Mouse (Mus musculus) gastrocnemius, postnatal 25 days (tissue): ENCODE measurements around the gene Fam83b. TPM values are rescaled to one million over a fixed set of nuclear protein-coding genes. Genes with fewer than 3 reads are reported as not detected.

Source experiments
- DNase-seq: peaks from one replicate; pipeline ENCODE4 v3.0.0; 2022
- long read RNA-seq, 2 experiments: library from polyadenylated mRNA; stranded (forward); transcript quantifications; one replicate each; pipeline ENCODE4 v2.0.0; 2021
- total RNA-seq, 2 experiments: library from RNA; stranded (reverse); gene quantifications; 1 replicate in 1 of 2; 2 replicates in 1 of 2; pipeline ENCODE4 v1.2.3; 2021

Fam83b gene
- not detected for total RNA-seq
- long read RNA-seq, experiment 1: 0 reads
- long read RNA-seq, experiment 2: 0 reads

DNA sequence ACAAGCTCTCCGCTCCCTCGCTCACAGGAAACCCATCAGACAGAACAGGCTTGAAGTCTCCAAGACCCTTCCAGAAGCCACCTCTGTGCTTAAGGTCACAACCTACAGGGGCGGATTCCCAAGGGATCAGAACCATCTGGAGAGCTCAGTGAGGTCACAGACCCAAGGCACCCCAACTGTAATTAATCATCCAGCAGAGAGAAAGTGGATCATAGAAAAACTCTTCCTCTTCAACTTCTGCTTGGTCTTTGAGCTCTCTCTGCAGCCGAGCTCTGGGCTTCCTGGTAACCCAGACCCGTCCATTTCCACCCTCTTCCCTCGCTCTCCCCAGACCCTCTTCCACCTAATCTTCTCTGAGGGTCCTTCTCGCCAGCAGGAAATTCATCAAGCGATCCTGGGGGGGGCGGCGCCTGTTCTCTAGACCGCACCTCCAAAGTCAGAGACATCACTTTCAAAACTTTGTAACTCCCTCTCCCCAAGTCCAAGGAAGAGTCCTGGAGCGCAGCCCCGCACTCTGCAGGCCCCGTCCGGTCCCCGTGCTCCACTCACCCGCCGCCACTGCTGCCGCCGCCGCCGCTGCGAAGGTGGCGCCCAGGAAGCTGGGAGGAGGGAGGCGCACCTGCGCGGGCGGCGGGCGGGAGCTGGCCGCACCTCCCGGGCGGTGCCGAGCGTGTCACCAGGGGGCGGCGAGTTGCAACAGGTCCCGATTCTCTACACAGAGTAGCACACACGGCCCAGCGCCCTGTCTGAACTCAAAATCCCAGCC lies at the start of gene Fam83b:
Fam83b (minus strand) TSS at position 602 of the 766 bp plus-strand sequence.
- no peak for DNase-seq

DNA sequence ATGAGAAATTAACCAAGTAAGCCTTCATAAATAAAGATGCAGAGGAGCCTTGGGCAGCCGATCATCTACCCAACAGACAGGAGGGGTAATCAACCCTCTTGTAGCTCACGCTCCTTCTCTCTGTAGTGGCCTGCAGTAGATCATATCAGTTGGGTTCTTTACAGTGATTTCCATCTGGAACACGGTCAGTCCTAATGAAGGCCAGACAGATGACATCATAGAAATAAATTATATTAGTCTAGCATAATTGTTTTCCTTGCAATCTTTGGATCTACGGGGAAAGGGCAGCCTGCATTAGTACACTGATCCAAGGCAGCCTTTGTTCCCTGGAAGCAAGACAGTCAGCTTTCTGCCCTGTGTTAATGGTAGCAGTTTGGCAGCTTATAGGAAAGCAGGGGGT lies 47.2 kb upstream of the Fam83b start:
- no peak for DNase-seq

DNA sequence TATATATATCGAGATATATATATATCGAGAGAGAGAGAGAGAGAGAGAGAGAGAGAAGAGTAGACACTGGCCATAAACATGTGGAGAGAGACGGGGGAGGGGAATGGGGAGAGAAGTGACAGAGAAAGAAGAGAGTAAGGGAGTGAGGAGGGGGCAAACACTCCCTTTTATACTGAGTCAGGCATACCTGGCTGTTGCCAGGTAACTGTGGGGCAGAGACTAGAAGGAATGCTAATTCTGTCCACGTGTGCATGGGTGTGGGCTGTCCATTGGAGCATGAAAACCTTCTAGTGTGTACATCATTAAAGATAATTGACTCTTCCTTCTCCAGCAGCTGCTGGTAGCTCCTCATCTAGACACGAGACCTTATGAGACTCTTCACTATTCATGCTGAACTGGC lies 36.8 kb upstream of the Fam83b start:
- DNase-seq: no peak

DNA sequence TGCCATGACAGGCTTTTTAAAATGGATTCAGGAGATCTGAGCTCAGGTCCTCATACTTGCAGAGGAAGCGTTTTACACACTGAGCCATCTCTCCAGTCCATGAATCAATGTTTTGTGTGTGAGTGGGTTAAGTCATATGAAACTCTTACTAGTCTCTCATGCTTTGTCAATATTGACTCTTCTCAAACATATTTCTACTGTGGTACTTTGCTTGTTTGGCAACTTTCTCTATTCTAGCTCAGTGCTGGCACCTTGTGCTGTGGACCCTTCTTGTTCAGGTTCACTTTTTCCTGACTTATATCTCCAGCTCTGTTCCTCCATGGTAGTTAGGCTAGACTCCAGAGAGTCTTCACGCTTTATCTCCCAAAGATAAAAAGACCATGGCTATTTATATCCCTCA lies 36.0 kb upstream of the Fam83b start:
- no peak for DNase-seq

DNA sequence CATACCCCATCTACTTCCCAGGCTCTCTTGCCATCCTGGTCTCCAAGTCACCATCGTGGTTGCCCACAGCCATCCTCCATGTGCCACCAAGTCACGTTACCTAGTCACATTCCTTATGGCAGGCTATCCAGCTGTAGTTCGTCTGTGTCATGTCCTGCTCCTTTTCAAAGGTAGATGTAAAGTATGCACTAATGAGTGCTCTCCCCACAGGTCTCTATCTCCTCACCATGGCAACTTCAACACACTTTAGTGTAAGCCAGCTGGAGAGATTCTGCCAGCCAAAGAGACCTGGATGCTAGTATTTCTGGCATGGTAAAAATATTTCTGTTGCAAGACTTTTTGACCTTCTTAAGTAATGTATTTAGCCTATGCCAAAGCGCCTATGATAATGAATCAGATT lies 30.5 kb upstream of the Fam83b start:
- no peak for DNase-seq

DNA sequence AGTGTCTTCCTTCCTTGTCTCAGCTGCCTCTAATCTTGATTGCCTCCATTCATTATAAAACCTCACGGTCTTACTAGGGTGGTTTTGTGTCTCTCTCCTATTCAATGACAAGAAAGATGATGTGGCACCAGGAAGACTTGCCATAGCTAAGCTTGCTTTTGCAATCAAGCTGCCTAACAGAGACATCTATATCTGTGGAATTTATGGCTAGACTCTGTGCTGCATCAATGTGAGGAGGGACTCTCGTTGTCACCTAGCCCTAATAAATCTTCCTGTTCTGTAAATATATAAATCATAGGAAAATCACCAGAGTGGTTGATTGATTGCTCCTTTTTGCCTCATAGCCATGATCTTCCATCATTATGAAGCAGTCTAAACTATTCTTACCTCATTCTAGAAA lies 26.9 kb upstream of the Fam83b start:
- no peak for DNase-seq

DNA sequence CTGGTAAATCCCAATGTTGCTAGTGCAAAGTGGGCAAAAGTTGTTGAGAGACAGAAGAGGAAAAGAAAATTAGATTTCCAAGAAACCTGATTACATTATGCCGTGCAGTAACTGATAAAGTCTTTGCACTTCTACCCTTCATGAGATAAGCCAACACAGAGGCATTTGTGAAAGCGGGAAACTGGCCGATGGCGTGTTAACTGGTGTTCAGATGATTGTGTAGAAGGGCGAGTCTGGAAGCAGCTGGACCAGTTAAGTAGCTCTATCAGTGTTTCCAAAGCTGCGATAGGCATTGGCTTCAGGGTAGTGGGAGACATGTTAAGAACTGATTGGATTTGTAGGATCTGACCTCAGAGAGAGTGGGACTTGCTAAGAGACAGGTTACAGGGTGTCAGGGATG lies 17.0 kb upstream of the Fam83b start:
- DNase-seq: no peak

DNA sequence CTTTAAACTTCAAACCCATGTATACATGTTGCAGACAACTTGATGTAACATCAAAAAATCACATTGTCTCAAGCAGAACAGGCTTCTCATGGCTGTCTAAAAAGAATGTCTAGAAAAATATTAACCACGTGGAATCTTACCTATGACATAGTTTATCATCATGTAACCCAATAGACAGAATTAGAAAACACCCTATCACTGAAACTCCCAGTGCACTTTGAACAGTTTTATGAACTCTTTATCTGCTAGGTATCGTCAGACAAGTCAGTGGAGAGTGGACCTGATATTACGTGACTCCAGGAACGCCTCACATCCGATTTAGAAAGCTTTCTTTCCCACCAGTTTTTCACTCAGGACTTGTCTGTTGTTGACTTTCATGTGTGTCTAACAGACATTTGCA lies 15.1 kb upstream of the Fam83b start:
- no peak for DNase-seq

DNA sequence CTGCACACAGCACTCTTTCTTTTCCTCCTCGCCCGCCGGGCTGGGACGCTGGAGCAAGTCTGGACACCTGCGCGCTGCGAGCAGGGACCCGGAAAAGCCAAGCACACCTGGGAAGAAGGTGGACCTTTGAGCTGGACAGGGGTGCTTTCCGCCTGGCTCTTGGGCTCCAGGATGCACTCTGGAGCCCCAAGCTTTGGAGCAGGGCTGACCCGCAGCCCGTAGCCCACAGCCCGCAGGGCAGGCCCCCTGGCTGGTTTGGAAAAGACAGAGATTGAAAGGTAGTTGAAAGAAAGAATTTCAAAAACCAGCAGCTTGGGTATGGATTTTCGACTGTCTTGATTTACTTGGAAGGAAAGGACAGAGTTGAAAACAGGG lies 352 bp upstream of the Fam83b start:
- DNase-seq: no peak

DNA sequence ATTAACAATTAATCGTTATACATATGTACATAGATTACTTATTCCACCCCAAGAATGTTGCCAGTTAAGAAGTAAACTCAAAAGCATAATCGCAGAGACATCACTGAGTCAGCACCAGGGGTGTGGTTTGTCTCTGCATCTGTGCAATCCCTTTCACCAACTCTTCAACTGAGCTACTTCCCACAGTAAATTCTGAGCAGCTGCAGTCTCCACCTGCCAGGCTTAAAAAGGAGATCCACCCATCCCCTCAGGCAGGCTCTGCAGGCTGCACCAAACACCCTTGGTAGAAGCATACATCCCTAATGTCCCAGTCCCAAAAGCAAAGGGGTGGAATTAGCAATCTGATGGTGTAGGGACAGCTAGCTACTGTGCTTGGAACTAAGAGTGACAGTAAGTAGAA lies 1.3 kb downstream of the Fam83b start:
- no peak for DNase-seq

DNA sequence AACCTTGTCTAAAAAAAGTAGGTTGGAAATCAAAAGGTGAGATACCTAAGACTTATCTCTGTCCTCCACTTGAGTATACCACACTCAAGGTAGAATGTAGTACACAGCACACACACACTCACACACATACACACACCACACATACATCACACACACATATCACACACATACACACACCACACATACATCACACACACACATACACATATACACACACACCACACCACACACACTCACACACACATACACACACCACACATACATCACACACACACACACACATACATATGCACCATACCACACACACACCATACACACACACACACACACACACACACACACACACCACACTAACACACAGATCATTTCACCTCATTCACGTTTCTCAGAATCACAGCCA lies 2.8 kb downstream of the Fam83b start:
- no peak for DNase-seq

DNA sequence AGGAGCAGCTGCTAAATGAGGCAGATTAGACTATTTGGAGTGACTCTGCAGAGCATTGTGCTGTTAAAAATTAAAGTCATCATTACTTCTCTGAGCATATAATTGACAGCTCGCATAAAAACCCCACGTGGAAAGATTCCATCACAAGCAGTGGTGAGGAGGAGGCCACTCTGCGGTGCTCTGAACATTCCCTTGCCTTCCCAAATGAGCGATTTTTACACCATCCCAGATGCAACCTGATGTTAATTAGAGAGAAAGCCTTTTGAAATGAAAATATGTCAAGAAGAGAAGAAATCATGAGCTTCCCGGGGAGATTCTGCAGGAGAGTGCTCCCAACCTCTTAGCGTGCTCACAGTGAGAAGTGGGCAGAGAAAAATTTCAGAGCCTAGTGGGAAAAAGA lies 4.1 kb downstream of the Fam83b start:
- no peak for DNase-seq

DNA sequence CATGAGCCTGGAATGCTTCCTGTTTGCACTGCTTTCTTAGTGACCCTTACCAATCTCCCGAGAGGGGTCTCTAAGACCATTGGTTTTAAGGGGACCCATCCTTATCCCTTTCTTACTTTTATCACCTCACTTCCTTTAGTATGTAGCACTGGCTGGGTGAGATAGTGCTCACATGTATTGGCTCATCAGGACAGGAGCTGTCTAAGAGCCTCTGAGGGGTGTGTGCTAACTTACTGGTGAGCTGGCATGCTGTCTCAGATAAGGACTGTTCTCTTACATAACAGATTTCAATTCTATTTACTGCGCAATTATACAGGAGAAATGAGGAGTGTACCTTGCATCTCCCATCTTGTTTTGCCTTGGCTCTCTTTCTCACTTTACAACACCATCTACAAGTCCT lies 7.7 kb downstream of the Fam83b start:
- no peak for DNase-seq

DNA sequence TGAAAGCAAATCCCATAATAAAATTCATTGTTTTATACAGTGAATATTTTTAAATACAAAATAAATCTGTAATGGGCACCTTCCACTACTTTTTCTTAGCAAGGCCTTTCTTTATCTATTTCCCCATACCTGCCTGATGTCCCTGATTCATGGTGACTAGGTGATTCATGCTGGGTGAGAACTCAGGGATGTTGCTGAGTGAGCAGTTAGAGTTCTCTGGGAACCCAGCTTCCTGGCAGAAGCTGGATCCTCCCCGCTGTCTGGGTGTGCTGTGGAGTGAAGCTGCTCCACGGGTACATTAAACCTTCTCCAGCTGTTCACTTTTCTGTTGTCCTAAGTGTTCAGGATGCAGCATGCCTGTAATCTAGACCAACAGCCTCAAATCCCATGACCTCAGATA lies 13.2 kb downstream of the Fam83b start:
- DNase-seq: no peak

DNA sequence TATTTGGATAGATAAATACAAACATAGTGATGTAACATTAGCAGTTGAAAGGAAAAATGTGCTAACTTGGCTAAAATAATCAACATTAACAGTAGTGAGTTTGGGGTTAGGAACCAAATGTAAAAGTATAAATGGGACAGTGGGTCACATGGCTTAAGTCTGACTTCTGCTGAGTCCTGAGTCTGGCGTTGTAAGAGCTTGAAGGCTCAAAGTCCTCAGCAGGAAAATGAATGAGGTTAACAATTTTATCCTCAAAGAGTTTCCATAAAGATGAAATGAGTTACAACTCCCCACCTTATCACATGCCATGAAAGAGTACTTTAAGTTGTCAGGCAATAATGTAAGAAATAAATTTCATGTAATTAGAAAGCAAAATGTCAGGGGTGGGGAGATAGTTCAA lies 13.8 kb downstream of the Fam83b start:
- no peak for DNase-seq

DNA sequence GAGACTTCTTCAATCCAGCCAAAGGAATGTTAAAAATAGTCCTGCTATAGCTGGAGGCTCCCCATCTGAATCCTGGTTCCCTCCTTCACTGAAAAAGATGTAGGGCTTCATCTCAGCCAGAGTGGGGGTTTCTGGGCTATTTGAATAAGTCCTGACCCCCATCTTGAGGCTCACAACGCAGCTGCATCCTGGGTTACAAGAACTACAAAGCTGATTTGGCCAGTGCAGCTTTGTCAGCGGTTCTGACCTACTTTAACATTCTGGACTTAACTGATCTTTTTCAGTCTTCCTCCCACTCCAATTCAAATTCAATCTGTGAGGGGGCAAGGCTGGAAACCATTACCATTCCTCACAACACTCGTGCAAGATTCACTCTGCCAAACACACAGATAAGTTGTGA lies 20.2 kb downstream of the Fam83b start:
- DNase-seq: no peak

DNA sequence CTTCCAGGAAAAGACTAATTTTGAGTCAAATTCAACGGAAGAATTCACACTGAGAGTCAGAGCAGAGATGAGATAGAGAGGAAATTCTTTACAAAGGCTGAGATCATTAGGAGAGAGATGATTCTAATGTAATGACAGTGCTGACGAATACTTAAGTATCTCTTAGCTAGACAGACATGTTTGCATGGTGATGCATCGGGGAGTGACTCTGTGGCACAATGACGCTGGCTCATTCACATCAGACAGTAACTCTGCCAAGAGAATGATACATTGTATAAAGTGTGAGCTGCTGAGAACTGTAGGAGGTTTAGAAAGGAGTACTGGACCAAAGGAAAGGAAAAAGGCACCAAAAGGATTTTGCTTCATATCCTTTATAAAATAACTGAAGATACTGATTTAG lies 26.2 kb downstream of the Fam83b start:
- DNase-seq: no peak

DNA sequence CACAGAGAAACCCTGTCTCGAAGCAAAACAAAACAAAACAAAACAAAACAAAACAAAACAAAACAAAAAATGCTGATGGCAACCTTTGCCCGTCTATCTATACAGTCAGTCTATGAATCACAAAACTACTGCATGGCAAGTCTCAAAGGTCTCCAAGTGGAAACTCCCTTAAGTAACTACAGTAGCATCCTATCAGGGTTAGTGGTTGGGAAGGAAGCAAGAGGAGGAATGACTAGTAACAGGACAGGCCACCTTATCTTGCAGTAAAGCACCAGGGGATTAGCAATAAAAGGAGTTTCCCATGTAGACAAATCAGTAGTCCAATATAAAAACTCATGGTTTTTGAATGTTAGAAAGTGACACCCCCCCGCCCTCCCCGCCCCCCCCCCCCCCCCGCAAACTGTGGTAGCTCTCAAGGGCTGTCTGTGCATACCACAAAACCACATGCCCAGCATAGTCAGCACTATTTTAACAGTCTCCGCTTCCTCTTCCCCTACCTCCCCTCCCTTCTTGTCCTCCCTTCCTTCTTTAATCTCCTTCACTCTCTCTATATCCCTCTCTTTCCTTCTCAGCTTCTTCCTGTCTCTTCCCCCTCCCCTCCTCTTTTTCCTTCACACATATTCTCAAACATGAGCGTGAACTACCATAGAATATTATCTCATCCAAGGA lies 26.8 kb downstream of the Fam83b start:
- DNase-seq: no peak

DNA sequence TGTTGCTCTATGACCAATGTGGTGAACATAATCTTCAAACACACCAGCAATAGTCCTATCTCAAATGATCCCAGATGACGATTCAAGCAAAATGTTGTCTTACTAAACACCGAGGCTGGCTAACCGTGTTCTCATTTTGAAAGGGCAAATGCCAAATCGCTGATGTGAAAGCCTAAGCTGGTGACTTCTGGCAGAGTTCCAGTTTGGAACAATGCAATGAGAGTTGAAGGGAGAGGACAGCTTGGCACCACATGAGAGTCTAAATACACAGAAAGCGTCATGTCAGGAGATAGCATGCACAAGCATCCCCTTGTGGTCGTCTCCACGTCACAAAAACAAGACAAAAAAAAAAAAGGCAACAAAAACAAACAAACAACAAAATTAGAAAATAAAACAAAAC lies 27.6 kb downstream of the Fam83b start:
- DNase-seq: no peak

DNA sequence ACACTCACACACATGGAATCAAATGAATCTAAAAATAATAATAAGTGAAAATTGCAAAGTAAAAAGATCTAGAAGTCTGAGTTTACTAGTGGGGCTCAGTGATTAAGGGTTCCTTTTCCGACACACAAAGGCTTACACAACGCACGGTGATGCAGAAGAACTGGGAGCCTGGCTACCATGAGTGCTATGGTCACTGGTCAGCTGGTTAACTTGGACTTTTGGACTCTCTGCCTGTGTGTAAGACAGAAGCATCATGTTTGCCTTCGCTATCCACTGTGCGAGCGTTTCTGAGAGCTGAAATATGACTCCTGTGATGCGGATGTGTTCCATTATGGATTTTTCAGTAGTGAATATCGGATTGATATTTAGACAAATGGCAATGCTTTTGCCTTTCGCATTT lies 30.9 kb downstream of the Fam83b start:
- no peak for DNase-seq

DNA sequence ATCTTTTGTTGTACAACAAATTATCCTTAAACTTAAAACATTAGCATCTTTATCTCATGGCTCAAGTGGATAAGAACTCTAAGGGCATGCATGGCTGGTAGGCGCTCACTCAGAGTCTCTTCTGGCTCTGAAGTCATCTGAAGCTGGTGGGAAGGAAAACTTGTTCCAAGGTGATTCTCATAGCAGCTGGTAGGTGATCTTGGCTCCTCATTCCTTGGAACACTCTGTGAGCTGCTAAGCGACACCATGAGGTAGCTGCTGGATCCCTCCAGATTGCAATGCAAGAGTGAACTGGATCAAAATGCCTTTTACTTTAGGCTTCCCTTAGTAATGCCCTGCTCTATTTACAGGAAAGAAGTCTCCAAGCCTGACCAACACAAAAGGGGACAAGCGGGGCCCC lies 34.5 kb downstream of the Fam83b start:
- no peak for DNase-seq

DNA sequence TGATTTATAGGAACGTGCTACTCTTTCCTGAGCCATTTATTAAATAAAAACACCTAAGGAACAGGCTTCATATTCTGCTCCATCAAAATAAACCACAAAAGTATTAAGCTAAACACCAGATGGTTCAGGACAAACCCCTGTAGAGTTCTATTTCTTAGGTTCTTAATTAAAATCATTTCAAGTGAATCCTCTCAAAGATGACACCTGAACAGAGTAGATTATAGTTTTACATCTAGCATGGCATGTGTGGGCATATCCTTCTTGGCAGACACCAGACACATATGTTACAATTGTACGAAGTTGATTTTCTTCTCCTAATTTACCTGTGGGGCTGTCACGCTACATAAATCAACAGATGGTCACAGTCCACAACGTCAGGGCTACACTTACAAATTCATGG lies 35.5 kb downstream of the Fam83b start:
- no peak for DNase-seq

DNA sequence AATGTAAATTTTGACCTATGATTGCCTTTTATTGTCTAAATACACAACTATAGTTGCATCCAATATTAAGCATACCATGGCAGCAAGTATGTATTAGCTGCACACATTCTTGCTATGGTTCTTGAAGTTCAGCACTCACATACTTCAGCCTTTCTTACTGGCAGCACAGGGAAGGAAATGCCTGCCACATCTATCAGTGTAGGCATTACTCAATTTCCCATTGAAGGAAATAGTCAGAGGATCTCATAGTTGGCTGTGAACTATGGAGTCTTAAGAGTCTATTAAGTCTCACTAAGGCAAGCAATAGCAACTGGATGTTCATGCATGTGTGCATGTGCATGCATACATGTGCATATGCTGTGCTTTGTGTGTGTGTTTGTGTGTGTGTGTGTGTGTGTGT lies 41.3 kb downstream of the Fam83b start:
- DNase-seq: no peak

DNA sequence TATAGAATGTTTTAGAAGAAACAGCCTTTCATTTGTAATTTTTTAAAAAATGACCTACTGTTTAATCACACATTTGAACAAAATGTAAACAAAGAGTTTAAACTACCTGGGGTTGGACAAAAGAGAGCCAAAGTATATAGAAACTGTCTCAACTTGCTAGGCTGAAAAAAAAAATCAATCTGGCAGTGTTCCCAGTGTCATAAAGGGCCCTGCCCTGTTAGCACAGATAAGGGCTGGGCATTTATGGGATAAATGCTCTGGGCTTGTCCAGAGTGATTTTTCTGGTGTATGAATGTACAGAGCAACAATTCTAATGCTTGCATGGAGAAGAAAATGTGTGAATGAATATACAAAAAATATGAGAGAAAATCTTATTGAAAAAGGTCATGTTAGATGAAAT lies 43.8 kb downstream of the Fam83b start:
- DNase-seq: no peak
